Mouse (Mus musculus) large intestine, adult 2 months (tissue): ENCODE measurements at regions not wholly inside any gene's neighbourhood (a gene's known extent, or its start where the extent isn't known, plus 50 kb on each side); places are given as distances from the start of the nearest gene placed in this dataset.
A peak's percentile ranks its signal among the peaks of the same experiment; 100 is the strongest.

Experiments
- DNase-seq: peaks from one replicate; pipeline ENCODE4 v3.0.0-alpha.2; 2012; ENCODE audit warnings: low read depth, low spot score
- WGBS: fragments of 180-500 bp; shearing (Covaris S2); methylation state at CpG from one replicate; pipeline ENCODE4 v1.1.7; 2018; 5-methylcytosine and 5-hydroxymethylcytosine counted together

- peak; percentile 1 for DNase-seq
- WGBS = 4% methylated on average over 9 of the region's 9 CpGs
Observed at GRCm38 (mm10) chr3:73134316-73134715, 76.7 kb upstream of the Slitrk3 start.

DNA sequence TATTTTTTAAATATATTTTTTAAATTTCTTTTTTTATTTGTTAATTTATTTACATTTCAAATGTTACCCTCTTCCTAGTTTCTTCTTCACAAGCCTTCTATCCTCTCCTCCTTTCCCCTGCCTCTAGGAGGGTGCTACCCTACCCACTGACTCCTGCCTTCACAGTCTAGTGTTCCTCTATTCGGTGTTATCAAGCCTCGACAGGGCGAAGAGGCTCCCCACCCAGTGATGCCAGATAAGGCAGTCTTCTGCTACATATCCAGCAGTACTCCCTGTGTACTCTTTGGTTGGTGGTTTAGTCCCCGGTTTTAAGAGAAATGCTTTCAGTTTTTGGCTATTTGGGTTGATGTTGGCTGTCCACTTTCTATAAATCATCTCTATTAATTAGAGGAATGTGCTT is 67.5 kb upstream of the Slitrk3 start:
- DNase-seq = no peak
- whole genome bisulfite sequencing = 77% methylated on average over 4 of the region's 4 CpGs

GRCm38 (mm10) chr3:73109102-73109501 is 51.5 kb upstream of the Slitrk3 start:
- DNase-seq = no peak
- 54% methylated on average over 1 of the region's 1 CpGs for WGBS
